Mouse (Mus musculus): ENCODE measurements around the gene Hist2h3c1.
A peak's percentile ranks its signal among the peaks of the same experiment; 100 is the strongest.
"Not testable (repeated sequence)": the region's sequence is repeated elsewhere in the genome, so short reads cannot be mapped to it uniquely, and the experiment has no call there.

The Hist2h3c1 gene

DNA sequence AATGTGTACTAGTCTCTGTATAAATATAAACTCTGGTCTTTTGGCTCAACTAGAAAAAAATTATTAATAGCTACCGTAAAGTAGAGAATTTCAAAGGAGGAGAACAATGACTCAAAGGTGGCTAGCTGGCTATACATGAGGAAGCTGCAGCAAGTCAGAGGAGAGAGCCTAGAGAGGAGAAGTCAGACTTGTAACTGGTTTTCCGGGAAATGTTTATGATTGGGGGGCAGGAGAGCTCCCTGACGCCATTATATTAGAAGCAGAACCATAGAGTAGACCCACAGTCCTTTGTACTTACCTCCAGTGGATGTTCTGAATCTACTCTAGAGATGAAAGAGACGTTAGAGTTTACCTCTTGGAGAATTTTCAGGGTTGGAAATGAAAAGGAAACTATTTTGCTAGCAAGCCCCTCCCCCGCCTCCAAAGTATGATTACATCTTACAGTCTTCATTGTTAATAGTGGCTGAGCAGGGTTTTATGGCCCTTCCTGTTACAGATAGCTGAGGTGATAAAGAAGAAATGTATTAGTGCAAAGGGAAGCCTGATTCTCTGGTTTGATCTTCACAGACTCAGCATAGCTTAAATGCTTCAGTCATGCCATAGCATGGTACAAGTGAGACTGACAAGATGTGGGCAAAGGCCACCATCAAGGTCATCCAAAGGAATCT is 9.6 kb downstream of the Hist2h3c1 start:
- no peak for DNase-seq (ENCODE audit: extremely low spot score)

DNA sequence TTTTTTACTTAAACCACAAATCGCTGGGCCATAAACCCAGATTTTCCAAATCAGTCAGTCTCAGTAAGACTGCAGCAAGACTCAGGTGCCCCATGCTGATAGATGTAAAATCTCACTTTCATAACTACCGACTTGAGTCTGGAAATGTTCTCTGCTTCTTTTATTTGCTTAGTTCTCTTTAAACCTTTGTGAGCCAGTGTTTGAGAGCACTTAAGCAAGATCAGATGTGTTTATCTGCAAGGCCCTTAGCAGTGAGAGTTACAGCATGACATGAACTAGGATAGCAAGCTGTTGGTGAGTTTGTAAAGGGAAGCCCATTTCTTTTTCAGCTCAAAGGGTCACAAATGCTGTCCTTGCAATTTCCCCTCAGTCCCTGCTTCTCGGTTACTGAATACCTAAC is 10.7 kb downstream of the Hist2h3c1 start:
- DNase-seq (ENCODE audit: extremely low spot score) = no peak

DNA sequence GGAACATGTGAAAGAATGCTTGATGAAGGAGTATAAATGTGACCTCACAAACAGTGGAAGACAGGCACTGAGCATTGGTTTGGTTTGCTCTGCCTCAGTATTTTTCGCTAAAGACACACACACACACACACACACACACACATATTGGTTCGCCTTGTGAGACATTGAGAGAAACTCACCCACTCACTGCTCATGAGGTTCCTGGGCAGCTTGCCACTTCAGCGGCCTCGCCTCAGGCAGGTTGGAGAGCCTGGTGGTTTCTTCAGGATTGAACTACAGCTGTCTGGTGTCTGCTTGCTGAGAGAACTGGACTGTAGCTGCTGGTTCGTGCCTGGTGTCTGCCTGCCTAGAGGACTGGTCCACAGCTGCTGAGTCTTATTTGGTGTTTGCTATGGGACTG is 13.7 kb downstream of the Hist2h3c1 start:
- DNase-seq (ENCODE audit: extremely low spot score) = no peak

DNA sequence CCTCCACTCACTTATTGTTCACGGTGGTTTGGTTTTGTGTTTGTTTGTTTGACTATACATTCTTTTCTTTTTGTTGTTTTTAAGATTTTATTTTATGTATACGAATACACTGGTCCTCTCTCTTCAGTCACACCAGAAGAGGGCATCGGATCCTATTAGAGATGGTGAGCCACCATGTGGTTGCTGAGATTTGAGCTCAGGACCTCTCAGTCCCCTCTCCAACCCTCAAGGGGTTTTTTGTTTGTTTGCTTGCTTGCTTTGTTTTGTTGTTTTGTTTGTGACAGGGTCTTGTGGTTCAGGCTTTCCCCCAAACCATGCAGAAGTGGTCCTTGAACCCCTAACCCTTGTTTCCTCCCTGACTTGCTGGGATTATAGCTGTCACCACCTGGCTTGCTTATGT is 15.1 kb downstream of the Hist2h3c1 start:
- no peak for DNase-seq (ENCODE audit: extremely low spot score)

DNA sequence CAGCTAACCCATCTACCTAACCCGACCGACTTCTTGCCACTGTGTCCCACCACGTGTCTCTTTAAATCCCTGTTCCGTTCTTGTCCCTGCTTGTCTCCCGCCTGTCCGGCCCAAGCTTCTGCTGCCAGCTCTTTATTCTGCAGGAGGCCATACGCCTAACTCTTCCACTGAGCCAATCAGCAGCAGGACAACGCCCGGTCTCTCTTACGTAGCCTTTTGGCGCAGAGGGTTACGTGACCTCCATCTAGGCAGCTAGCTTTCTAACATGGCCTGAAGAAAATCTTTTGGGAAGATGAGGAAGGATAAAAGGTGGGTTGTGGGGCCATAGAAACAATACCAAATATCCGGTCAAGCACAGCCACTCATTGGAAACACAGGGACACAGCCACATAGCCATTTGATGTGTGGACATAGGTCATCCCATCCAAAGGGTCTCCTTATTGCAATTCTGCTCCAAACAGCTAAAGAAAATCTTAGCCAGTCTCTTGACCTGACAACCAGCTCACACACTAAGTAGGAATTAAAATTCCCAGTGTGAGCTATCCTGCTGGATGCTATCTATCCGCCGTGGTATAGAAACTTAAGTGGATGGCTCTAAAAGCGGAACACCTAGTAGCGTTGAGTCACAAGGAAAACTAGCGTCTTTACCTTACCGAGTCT is 15.9 kb downstream of the Hist2h3c1 start:
- peak; percentile 87 for DNase-seq (ENCODE audit: extremely low spot score)

DNA sequence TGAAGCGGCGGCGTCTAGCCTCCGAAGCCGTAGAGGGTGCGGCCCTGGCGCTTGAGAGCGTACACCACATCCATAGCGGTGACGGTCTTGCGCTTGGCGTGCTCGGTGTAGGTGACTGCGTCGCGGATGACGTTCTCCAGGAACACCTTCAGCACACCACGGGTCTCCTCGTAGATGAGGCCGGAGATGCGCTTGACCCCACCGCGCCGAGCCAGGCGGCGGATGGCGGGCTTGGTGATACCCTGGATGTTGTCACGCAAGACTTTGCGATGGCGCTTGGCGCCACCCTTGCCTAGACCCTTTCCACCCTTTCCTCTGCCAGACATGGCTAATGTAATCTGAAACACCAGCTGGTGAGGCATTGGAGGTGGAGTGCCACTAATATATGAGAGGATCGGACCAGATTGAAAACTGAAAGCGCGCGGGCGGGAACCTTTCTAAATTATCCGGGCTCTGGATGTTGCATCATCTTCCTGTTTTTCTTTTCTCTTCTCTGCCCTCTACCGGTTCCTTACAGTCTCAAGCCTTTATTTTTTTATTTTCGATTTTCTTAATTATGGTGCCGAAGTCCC is 16.6 kb downstream of the Hist2h3c1 start, which contains the start of gene Hist2h4:
Gene Hist2h4 (minus strand): TSS at position 333 of the 572 bp plus-strand sequence.
- DNase-seq (ENCODE audit: extremely low spot score) = peak; percentile 99

DNA sequence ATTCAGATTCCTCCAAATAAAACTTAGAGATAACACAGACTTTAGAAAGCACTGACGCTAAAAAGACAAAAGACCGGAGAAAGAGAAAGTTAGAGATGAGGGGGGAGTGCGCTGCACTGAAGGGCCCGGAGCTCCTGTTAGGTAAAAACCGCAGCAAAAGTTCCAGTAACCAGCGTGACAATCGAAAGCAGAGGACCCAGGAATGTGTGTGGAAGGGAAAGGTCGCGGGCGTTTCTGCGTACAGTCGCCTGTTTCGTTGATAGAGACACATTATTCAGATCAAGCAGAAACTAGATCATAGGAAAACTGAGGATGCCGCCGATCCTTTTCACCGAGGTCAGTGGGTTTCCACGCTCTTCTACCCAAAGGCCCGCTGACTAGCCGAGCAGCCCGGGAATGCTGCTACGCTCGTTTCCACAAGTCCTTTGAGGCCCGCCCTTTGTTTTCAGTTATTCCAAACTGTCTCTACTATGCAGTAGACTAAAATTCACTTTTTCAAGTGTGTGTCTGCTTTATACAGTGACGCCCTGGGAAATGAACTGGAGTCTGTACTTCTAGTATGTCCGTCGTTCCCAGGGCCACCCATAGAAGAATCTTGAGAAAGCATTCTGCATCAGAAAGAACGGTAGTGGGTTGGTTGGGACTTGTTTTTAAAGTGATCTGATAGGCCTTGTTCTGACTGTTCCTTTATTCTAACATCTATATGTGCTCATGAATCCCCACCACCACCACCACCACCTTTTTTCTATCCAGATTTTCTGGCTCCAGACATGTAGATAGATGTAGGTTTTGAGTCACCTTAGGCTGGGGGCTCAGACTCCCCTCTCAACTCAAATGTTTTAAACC is 17.3 kb downstream of the Hist2h3c1 start:
- peak; percentile 71 for DNase-seq (ENCODE audit: extremely low spot score)

DNA sequence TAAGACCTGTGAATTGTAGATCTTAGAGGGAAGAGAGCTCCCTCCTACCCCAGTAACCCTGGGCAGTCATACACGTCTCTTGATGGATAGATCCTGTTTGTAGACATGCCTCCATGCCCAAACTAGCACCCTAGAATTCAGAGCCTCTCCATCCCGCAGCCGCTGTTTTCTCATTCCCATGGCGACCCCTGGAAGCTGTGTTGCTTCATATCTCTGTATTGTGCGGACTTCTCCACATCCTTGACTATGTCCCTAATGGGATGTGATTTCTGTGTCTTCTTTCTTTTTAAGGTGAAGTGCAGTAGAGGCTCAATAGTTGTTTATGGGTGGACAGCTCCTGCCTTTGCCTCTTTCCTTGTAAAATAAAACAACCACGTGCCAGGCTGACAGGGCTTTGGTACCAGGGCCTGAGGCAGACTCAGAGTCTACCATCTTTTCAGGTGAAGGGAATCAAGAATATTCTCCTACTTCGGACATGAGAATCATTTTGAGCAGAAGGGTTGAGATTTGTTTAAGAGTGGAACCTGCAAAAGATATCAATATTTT is 18.0 kb downstream of the Hist2h3c1 start:
- peak; percentile 45 for DNase-seq (ENCODE audit: extremely low spot score)

DNA sequence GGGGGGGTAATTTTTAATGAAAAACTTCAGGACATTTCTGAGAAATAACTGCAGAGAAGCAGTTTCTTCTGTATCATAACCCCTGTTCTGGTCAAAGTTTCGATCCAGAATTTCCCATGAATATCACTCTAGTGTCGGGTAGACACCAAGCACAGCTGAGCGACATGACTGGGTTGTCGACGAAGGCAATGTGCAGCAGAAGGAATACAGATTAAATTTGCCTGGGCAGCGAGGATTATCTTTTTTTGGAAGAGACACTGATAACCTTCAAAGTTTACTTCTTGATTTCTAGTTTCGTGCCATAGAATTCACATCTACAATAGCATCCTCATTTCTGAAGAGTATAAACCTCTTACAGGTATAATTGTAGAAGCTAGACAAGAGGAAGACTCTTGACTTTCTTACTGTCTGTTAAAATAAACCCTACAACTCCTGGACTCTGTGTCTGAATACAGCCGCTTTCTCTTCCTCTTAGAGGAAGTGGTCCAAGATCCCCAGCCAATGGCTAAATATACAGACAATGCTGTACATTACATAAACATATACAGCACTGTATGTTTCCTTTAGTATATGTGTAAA is 19.7 kb downstream of the Hist2h3c1 start:
- no peak for DNase-seq (ENCODE audit: extremely low spot score)

DNA sequence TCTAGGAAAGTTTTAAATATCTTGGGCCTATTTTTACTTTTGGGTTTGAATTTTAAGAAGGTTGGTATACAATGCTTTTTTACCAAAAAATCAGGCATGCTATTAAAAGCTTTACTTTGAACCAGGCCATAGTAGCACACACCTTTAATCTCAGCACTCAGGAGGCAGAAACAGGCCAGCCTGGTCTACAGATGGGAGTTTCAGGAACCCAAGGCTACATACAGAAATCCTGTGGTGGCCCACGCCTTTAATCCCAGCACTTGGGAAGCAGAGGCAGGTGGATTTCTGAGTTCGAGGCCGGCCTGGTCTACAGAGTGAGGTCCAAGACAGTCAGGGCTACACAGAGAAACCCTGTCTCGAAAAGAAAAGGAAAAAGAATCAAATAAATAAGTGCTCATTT is 21.1 kb downstream of the Hist2h3c1 start:
- DNase-seq (ENCODE audit: extremely low spot score) = no peak

DNA sequence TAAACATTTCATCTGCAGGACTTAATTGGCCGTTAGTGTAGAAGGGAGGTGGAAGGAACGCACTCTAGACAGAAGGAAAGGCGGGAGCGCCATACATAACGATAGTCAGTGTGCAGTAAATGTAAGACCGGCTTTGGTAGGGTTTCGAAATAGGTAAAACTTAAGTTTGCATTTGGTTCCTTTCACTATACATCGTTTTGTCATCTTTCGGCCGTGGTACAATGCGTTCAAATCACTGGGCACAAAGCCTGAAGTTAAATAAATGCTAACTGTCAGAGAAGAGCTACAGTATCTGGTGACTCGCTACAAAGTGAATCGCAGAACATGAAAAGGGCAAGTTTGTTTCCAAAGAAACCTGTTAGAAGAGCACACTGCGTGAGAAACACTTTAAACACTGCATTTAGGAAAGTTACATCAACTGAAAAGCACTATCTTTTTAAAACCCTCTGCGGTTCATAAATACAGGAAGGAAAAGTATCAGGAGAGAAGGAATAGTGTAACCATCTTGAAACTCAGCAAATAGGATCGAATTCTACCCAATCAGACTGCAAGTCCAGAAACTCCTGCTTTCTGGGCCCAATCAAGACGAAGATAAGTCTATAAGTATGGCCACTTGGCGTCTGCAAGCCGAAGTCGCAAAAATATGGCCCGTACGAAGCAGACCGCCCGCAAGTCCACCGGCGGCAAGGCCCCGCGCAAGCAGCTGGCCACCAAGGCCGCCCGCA is 21.7 kb downstream of the Hist2h3c1 start, which contains the start of gene Hist2h3b:
Gene Hist2h3b (plus strand): TSS at position 604 of the 725 bp plus-strand sequence.
- peak; percentile 89 for DNase-seq (ENCODE audit: extremely low spot score)

DNA sequence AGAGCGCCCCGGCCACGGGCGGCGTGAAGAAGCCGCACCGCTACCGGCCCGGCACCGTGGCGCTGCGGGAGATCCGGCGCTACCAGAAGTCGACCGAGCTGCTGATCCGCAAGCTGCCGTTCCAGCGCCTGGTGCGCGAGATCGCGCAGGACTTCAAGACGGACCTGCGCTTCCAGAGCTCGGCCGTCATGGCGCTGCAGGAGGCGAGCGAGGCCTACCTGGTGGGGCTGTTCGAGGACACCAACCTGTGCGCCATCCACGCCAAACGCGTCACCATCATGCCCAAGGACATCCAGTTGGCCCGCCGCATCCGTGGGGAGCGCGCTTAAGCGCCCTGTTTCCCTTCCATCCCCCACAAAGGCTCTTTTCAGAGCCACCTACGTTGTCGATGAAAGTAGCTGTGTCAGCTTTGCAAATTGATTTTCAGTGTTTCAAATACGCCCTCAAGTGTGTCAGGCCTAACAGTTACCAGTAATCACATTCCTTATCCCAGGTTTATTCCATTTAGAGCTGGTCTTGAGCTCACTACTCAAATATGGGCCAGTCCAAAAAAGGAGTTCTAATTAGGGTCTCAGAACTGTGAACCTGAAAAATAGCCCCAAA is 22.4 kb downstream of the Hist2h3c1 start:
- not testable (repeated sequence) for DNase-seq (ENCODE audit: extremely low spot score)

DNA sequence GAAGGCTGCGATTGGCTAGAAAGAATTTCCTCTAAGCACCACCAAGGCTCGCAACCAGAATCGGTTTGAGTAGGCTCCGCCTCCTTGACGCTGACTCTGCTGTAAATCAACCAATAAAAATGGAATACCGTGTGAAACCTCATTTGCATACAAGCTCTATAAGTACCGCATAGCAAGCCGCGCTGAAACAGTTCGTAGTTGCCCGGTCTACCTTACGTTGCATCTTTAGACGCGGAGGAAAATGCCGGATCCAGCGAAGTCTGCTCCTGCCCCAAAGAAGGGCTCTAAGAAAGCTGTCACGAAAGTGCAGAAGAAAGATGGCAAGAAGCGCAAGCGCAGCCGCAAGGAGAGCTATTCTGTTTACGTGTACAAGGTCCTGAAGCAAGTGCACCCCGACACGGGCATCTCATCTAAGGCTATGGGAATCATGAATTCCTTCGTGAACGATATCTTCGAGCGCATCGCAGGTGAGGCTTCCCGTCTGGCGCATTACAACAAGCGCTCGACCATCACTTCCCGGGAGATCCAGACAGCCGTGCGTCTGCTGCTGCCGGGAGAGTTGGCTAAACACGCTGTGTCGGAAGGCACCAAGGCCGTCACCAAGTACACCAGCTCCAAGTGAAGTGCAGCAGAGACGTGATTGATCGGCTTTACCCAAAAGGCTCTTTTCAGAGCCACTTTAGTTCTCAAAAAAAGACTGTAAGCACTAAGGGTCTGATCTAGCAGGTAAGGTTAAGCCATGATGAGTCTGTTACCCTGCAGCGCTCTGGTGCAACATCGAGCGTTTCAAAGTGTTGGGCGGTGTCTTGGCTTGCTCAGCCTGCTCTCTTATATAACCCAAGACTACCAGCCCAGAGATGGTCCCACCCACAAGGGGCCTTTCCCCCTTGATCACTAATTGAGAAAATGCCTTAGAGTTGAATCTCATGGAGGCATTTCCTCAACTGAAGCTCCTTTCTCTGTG is 23.3 kb downstream of the Hist2h3c1 start, which contains the start of gene Hist2h2bb:
Gene Hist2h2bb (plus strand): TSS at position 242 of the 964 bp plus-strand sequence.
- DNase-seq (ENCODE audit: extremely low spot score) = peak; percentile 96

DNA sequence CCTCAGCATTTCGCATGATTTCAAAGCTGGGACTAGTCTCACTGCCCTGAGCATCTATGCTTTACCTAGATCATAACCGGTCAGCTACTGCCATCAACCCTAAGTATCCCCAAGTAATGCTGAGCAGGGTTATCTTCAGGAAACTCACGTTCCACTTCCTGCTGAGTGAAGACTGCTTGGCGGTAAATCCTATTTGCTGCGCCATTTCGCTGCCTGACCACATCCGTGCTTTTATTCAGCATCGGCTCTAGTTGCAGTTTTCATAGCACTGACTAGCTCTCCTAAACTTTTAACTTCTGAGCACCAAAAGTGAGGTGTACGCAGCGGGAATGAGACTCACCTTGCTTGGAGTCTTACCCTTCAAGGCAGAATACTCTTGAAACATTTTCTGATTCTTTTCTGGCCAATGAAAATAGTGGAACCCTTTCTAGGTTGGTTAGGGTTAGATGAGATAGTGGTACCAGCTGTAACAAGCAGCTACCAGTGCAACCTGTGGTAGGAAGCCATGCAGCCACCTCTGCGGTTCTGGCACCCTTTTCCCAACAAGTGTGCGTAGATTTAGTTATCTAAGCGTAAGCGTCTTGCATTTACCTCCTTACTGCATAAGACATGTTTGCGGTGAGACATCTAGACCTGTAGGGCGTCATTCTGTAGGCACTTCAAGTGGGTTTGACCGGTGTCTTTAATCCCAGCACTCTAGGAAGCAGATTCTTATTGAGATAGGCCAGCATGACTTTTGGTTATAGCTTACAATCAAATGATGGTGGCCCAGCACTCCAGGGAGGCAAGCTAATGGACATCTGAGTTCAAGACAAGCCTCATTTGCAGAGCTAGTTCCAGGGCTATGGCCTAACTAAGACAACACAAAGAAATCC is 27.3 kb downstream of the Hist2h3c1 start:
- DNase-seq (ENCODE audit: extremely low spot score) = no peak

DNA sequence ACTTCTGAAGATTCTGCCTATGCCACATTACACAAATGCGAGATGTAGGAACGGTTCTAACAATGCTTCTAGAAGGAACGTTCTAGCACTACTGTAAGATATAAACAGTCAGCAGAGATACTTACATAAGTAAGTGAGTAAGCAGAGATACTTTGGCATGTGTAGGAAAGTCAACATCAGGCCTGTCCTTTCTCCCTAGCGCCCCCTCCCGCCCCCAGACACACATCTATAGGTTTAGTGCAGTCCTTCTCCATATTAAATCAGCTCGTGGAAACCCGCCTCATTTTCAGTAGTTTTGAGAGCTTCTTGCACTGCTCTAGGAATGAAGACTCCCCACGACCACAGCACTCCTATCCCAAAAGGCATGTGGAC is 30.9 kb downstream of the Hist2h3c1 start:
- DNase-seq (ENCODE audit: extremely low spot score) = peak; percentile 76

DNA sequence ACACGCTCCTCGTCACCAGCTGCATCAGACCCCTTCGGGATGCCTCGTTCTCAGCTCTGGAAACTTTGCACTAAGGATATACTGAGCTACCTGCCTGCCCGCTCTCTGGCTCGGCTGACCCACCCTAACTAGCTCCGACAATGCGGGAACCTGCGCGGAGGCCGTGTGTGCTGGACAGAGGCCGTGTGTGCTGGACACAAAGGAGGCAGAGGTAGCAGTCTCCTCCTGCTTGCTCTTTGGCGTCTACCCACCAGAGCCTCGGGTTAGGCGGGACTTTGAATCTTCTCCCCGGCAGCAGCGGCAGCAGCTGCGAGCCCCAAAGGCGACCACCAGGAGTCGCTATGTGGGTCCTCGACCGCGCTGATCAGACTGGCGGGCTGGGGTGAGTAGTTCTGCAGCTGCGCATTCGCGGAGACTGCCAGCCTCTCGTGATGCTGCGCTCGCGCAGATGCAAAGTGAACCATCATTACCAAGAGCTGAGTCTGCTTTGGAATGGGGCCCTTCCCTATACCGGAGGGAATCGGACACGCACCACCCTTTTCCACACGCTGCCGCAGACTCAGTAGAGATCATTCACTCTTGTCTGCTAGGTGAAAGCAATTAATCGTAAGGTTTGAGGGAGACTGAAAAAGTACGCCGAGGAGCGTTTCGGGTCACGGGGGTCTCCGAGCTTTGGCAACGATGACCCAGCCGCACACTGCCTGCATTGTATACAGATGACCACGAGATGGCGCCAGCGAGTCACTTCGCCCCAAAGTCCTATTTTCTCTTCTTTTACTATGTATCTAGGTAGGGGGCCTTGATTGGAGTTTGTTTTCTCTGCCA is 31.5 kb downstream of the Hist2h3c1 start:
- DNase-seq (ENCODE audit: extremely low spot score) = peak; percentile 97

DNA sequence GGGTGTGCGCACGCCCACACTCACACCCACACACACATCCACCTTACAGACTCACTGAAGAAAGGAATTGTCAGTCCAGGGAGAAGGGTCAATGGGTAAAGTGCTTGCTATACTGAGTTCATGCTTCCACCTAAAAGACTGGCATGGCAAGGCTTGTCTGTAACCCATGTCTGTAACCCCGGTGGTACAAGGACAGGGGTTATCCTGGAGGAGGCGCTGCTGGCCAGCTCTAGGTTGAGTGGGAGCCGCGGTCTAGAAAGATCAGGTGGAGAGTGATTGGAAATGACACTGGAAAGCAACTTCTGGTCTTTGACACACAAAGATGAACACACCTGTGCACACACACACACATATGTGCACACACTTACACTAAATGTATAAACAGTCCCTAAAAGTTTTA is 34.2 kb downstream of the Hist2h3c1 start:
- DNase-seq (ENCODE audit: extremely low spot score) = no peak

Data from embryo, embryonic 9.5 days (tissue).